Mouse (Mus musculus) forebrain, embryonic 16.5 days (tissue): ENCODE measurements at regions not wholly inside any gene's neighbourhood (a gene's known extent, or its start where the extent isn't known, plus 50 kb on each side); places are given as distances from the start of the nearest gene placed in this dataset.

ENCODE experiments used
- ATAC-seq: fragments of 200-750 bp; cut with Nextera tagmentation; 2 replicates; pipeline ENCODE4 v1.8.0; 2017; ENCODE audit warnings: mild to moderate bottlenecking, moderate library complexity
- H3K27ac ChIP-seq: fragments of 300-500 bp; sonication (generic); 2 replicates; pipeline ENCODE4 v1.5.1; 2014; ENCODE audit warnings: low read length, control low read depth
- H3K27me3 ChIP-seq: fragments of 300-500 bp; sonication (generic); replicated peaks from 2 replicates; pipeline ENCODE4 v1.6.1; 2014; ENCODE audit warnings: low read length; ENCODE audit not compliant: control insufficient read depth, insufficient read depth
- H3K36me3 ChIP-seq: fragments of 300-500 bp; sonication (generic); 2 replicates; pipeline ENCODE4 v1.6.1; 2014; ENCODE audit not compliant: control insufficient read depth, insufficient read depth
- H3K4me1 ChIP-seq: fragments of 300-500 bp; sonication (generic); replicated peaks from 2 replicates; pipeline ENCODE4 v1.6.1; 2014; ENCODE audit warnings: low read length; ENCODE audit not compliant: control insufficient read depth, insufficient read depth
- H3K4me2 ChIP-seq: fragments of 300-500 bp; sonication (generic); 2 replicates; pipeline ENCODE4 v1.6.1; 2014; ENCODE audit warnings: mild to moderate bottlenecking, low read length, control low read depth
- H3K4me3 ChIP-seq: fragments of 300-500 bp; sonication (generic); replicated peaks from 2 replicates; pipeline ENCODE4 v1.5.1; 2014; ENCODE audit warnings: mild to moderate bottlenecking, low read length, control low read depth
- H3K9ac ChIP-seq: fragments of 300-500 bp; sonication (generic); replicated peaks from 2 replicates; pipeline ENCODE4 v1.6.1; 2014; ENCODE audit warnings: low read depth, low read length, control low read depth
- H3K9me3 ChIP-seq: fragments of 300-500 bp; sonication (generic); 2 replicates; pipeline ENCODE4 v1.6.1; 2016; ENCODE audit warnings: low read length; ENCODE audit not compliant: control insufficient read depth
- WGBS: fragments of 180-500 bp; shearing (Covaris S2); extraction: QIAGEN DNeasy Blood & Tissue Kit; methylation state at CpG from one replicate; pipeline ENCODE4 v1.1.7; 2014; 5-methylcytosine and 5-hydroxymethylcytosine counted together

DNA sequence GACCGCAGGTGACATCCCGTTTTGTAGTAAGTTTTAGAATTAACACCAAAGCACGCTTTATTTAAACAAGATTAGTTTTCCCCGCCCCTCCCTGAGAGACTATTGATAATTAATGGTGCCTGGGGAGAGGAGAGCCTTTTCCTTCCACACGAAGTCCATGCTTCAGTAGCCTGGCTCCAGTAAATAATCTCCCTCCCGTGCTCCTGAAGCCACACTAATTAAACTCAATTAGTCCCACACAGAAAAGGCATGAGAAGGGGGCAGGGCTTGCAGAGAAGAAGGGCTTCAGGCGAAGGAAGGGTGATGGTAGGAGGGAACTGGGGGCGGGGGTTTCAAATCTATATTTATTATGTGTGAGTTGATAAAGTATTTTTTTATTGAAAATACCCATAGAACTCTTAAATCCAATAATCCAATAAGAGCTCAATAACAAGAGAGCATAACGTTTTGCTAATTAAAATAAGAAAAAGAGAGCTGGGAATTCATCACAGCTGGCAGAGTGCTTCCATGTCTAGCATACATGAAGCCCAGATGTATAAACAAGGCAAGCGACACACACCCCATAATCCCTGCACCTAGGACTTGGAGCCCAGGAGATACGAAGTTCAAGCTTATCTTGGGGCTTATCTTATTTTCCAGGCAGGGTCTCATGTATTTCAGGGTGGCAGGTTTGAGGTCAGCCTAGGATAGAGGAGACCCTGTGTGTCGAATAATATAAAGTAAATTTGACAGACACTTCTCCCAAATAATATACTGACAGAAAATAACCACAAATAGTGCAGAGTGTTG lies 684.7 kb downstream of the Hs3st4 start:
- no peaks in the 10 kb centered on the region; the same call in 1 of the 2 replicates for H3K4me1 ChIP-seq
- H3K4me3 ChIP-seq, result no peak overlapping the region
- no peak overlapping the region for H3K9ac ChIP-seq
- WGBS, result 12% methylated on average over 12 of the region's 12 CpGs
- H3K4me2 ChIP-seq, result no peak overlapping the region
- ATAC-seq, result no peak
- no peaks in the 10 kb centered on the region for H3K9me3 ChIP-seq
- no peaks in the 10 kb centered on the region for H3K36me3 ChIP-seq
- H3K27ac ChIP-seq, result no peak overlapping the region
- no peaks in the 10 kb centered on the region for H3K27me3 ChIP-seq

DNA sequence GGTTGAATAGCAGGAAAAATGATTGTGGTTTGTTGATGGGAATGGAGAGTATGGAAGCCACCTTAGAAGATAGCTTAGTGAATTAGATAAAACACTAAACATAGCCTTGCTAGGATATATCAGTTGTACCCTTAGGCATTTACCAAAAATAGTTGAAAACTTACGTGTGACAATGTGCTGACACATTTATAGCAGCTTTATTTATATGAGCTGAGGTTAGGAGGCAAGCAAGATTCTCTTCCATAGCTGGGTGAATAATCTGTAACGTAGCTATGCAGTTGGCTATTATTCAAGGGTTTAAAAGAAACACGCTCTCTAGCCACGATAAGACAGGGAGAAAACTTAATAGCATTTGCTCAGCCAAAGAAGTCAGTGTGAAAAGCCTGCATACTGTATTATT lies 685.4 kb downstream of the Hs3st4 start:
- Histone ChIP-seq H3K9me3 (no peaks in the 10 kb centered on the region), H3K4me2 (no peak overlapping the region), H3K36me3 (no peaks in the 10 kb centered on the region), H3K27me3 (no peaks in the 10 kb centered on the region), H3K9ac (no peak overlapping the region), H3K4me1 (no peaks in the 10 kb centered on the region; the same call in 1 of the 2 replicates), H3K4me3 (no peak overlapping the region), H3K27ac (no peak overlapping the region)
- 19% methylated on average over 4 of the region's 4 CpGs for WGBS
- no peak for ATAC-seq

DNA sequence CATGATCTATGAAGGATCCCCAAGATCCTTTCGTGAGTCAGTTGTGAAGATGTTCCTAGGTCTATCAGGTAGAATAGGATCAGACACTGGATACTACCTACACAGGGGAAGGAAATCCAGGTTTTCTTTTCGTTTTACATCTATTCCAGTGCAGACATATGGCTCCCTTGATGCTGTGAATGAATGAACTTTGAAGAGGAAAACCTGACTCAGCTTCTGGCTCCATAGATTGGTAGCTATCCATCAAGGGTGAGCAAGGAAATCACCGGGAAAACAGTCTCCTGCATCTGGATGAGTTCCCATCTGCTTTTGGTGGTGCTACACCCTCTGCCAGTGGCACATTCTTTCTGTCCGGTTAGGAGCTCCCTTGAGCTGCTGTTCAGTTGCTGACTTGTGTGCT lies 687.8 kb downstream of the Hs3st4 start:
- 78% methylated on average over 4 of the region's 4 CpGs for WGBS
- no peak overlapping the region for H3K4me2 ChIP-seq
- no peaks in the 10 kb centered on the region; the same call in 1 of the 2 replicates for H3K4me1 ChIP-seq
- no peaks in the 10 kb centered on the region for H3K27me3 ChIP-seq
- no peaks in the 10 kb centered on the region for H3K36me3 ChIP-seq
- H3K9me3 ChIP-seq, result no peaks in the 10 kb centered on the region
- no peak overlapping the region for H3K9ac ChIP-seq
- no peak overlapping the region for H3K27ac ChIP-seq
- no peak for ATAC-seq
- no peak overlapping the region for H3K4me3 ChIP-seq

DNA sequence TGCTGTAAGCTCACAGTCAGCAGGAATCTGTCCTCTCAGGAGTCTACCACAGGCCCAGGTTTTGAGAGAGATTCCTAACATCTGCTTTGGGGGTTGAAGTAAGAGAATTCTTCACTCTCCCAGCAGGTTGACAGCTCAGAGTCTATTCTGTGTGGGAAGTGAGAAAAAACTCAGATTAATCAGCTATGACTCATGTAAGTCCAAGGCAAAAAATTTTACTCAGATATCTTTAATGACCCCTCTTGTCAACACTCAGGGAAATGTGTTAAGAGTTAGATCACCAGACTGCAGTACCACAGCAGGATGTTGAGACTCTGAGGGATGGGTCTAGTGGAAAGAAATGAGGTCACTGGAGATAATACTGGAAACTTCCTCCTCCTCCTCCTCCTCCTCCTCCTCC lies 688.4 kb downstream of the Hs3st4 start:
- no peaks in the 10 kb centered on the region for H3K9me3 ChIP-seq
- ATAC-seq, result no peak

DNA sequence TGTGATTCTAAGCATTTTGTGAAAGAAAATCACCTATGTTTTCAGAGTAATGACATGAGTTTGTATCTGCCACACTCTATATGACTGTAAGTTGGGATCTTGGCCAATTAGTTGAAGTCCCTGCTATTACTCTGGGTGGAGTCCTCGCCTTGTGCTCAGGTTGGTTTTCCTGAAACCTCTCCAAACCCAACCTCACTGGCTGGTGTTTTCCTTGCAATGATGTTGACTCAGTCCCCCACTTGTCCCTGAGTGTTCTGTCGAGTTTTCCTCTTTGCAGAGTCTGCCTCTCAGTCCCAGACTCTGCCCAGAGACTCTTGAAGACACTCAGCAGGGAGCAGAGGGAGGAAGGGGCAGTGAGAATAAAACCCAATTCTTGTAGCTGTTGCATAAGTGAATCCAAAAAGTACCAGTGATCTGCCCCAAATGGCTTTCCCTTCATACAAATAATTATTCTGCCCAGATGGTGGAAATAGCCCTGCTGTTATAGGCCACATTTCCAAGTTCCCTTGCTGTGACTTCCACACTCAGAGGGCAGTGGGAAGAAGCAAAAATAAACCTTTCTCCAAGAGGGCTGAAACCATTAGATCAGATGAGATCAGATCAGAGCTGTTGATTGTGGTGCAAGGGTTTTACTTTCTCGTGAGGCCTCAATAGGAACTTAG lies 694.3 kb downstream of the Hs3st4 start:
- H3K9ac ChIP-seq, result no peak overlapping the region
- H3K9me3 ChIP-seq, result no peaks in the 10 kb centered on the region
- no peaks in the 10 kb centered on the region for H3K4me1 ChIP-seq
- no peaks in the 10 kb centered on the region for H3K27me3 ChIP-seq
- WGBS, result 59% methylated on average over 3 of the region's 3 CpGs
- no peak overlapping the region for H3K4me2 ChIP-seq
- no peak for ATAC-seq
- H3K4me3 ChIP-seq, result no peak overlapping the region
- H3K36me3 ChIP-seq, result no peaks in the 10 kb centered on the region
- H3K27ac ChIP-seq, result no peak overlapping the region

More for the DNA sequence above, 688.4 kb downstream of the Hs3st4 start:
- Histone ChIP-seq H3K27me3 (no peaks in the 10 kb centered on the region), H3K36me3 (no peaks in the 10 kb centered on the region), H3K4me3 (no peak overlapping the region), H3K4me2 (no peak overlapping the region), H3K27ac (no peak overlapping the region), H3K9ac (no peak overlapping the region), H3K4me1 (no peaks in the 10 kb centered on the region; the same call in 1 of the 2 replicates)

DNA sequence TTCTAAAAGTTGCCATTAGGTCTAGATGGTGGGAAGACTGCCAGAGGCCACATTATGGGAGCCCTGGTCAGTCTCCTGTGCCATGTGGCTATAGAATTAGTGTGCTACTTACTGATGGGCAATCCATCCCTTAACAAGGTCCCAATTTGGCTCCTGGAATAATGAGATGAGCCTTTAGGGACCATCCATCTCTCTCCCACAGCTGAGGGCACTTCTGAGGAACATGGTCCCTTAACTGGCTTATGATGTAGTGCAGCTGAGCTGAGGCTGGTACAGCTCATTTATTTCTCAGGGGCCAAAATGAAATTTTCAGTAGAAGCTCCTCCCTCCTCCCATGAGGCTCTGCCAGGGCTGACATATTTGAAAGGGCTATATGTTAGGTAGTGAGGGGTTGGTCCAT lies 697.9 kb downstream of the Hs3st4 start:
- Histone ChIP-seq H3K9ac (no peak overlapping the region), H3K4me2 (no peak overlapping the region), H3K4me1 (no peaks in the 10 kb centered on the region), H3K4me3 (no peak overlapping the region), H3K9me3 (no peaks in the 10 kb centered on the region), H3K36me3 (no peaks in the 10 kb centered on the region), H3K27me3 (no peaks in the 10 kb centered on the region), H3K27ac (no peak overlapping the region)
- no peak for ATAC-seq

DNA sequence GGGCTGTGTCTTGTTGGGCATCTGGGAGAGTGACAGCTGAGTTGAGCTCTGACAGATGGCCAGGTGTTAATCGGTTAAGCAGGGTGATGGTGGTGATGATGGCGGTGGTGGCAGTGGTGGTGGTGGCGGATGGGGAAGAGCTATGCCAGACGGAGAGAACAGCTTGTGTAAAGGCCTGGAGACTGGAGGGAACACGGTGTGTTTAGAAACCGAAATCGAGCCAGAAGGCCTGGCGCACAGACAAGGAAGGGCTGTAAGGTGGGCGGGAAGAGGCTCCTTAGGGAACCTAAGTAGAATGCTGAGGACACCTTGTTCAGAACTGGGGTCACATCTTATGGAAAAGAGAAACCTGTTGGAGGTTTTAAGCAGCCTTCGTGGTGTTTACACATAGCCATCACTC lies 698.5 kb downstream of the Hs3st4 start:
- no peak overlapping the region for H3K27ac ChIP-seq
- no peak overlapping the region for H3K4me3 ChIP-seq
- ATAC-seq, result peak; percentile 43; the same call in 1 of the 2 replicates
- H3K36me3 ChIP-seq, result no peaks in the 10 kb centered on the region
- H3K4me1 ChIP-seq, result no peaks in the 10 kb centered on the region
- no peak overlapping the region for H3K4me2 ChIP-seq
- no peaks in the 10 kb centered on the region for H3K9me3 ChIP-seq
- H3K27me3 ChIP-seq, result no peaks in the 10 kb centered on the region
- WGBS, result 70% methylated on average over 10 of the region's 10 CpGs
- no peak overlapping the region for H3K9ac ChIP-seq

DNA sequence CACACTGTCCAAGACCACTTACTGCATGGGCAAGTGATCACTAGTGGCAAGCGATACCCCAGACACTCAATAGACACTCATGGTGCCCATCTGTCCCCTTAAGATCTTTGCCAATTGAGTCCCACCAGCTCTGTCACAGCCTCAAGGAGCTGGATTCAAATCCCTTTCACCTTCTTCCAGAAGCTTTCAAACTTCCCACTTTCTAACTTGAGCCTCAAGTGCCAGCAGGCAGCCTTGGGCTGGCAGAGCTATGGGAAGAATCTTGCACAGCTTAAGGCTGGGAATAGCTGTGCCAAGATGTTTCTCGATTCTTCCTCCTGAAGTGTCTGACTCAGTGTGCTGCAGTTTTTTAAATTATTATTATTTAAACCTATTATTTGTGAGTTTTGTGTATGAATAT lies 699.2 kb downstream of the Hs3st4 start:
- H3K9ac ChIP-seq, result no peak overlapping the region
- H3K36me3 ChIP-seq, result no peaks in the 10 kb centered on the region
- H3K27ac ChIP-seq, result no peak overlapping the region
- H3K27me3 ChIP-seq, result no peaks in the 10 kb centered on the region
- H3K4me2 ChIP-seq, result no peak overlapping the region
- WGBS, result 77% methylated on average over 2 of the region's 2 CpGs
- no peaks in the 10 kb centered on the region for H3K9me3 ChIP-seq
- no peak overlapping the region for H3K4me3 ChIP-seq
- H3K4me1 ChIP-seq, result no peaks in the 10 kb centered on the region
- ATAC-seq, result peak; percentile 12; the same call in 1 of the 2 replicates

DNA sequence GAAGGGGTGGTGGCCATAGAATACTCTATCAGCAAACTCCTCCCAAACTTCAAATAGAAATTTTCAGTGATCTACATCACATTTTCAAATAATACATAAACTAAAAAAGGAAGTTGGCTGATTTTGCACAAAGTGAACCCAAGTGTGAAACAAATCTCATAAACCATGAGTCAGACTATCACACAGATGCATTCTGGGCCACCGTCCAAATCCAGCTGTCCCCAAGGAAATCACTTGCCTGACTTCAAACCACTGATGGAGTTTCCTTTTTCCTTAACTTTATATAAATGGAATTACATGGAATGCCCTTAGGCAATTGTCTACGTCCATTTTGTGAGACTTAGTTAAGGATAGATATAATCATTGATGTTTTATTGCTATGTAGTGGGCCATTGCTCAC lies 702.8 kb downstream of the Hs3st4 start:
- H3K9ac ChIP-seq, result no peak overlapping the region
- H3K36me3 ChIP-seq, result no peaks in the 10 kb centered on the region
- no peak for ATAC-seq
- no peak overlapping the region for H3K4me3 ChIP-seq
- H3K9me3 ChIP-seq, result no peaks in the 10 kb centered on the region
- no peaks in the 10 kb centered on the region for H3K27me3 ChIP-seq
- no peaks in the 10 kb centered on the region for H3K4me1 ChIP-seq
- no peak overlapping the region for H3K27ac ChIP-seq
- H3K4me2 ChIP-seq, result no peak overlapping the region
- 88% methylated on average over 2 of the region's 2 CpGs for WGBS
